In genomic region chr1:43237360-43238235, GRCm38 (mm10) we compare ENCODE assay signal across 21 mouse cellular contexts. TPM values are rescaled to one million over a fixed set of nuclear protein-coding genes. Genes with fewer than 3 reads are reported as not detected.
DNase-seq lines count a peak whose midpoint lies in the region; ATAC-seq and TF ChIP-seq lines count a peak whose summit lies in the region.
"Had no signal": no experiment of that assay in that cellular context is flagged by ENCODE, and none has a peak within 500 bp of the region (broad histone marks: within the 10 kb centered on the region; RNA-seq: fewer than 3 reads in every experiment).

No protein-coding gene starts in this region.

- no peaks in the 10 kb centered on the region for H3K36me3 ChIP-seq in forebrain, embryonic 12.5 days (replicated peaks)
- H3K36me3 ChIP-seq: G1E; hindbrain, embryonic 15.5 days; limb, embryonic 10.5 days; midbrain, embryonic 12.5 days had no signal

- no peak for TF ChIP-seq POLR2A in brain, embryonic 14.5 days (IDR thresholded peaks at IDR 0.05; ENCODE audit: borderline replicate concordance, extremely low read depth, insufficient read depth, insufficient read length, poor library complexity, severe bottlenecking)

- H3K9ac ChIP-seq in forebrain, embryonic 12.5 days, result no peak overlapping the region
- H3K9ac ChIP-seq: hindbrain, embryonic 15.5 days; lung, embryonic 14.5 days; midbrain, embryonic 12.5 days had no signal

- ATAC-seq in forebrain, embryonic 12.5 days (ENCODE audit: low FRiP score), result no peak
- ATAC-seq: CD4-positive, CD25-positive, alpha-beta regulatory T cell, adult 4 months; forebrain, embryonic 16.5 days had no signal

- H3K4me3 ChIP-seq in forebrain, embryonic 12.5 days (replicated peaks), result no peak overlapping the region
- H3K4me3 ChIP-seq: hindbrain, embryonic 15.5 days; limb, embryonic 10.5 days; midbrain, embryonic 12.5 days had no signal

- WGBS in forebrain, embryonic 12.5 days, result 78% methylated on average over 3 of the region's 3 CpGs

- no peak overlapping the region for H3K4me2 ChIP-seq in forebrain, embryonic 12.5 days
- H3K4me2 ChIP-seq: hindbrain, embryonic 15.5 days; liver, embryonic 11.5 days; lung, embryonic 14.5 days; midbrain, embryonic 12.5 days had no signal

- H3K27ac ChIP-seq in forebrain, embryonic 12.5 days, result no peak overlapping the region
- H3K27ac ChIP-seq: hindbrain, embryonic 15.5 days; limb, embryonic 10.5 days; macrophage; midbrain, embryonic 12.5 days had no signal

- TF ChIP-seq CTCF in brain, embryonic 14.5 days (IDR thresholded peaks at IDR 0.05; ENCODE audit: borderline replicate concordance, extremely low read depth, insufficient read depth, insufficient read length), result no peak

- DNase-seq in kidney, adult 9 months, result peak; percentile 33
- DNase-seq in kidney, adult 11 months, result no peak
- peak; percentile 67 for DNase-seq in Muller cell, postnatal 12 days (ENCODE audit: inconsistent ontology term)
- DNase-seq in brain, embryonic 14.5 days (ENCODE audit: low read depth), result peak; percentile 2
- peak; percentile 9 for DNase-seq in mesoderm, embryonic 11.5 days (ENCODE audit: low read depth, low spot score)
- no peak for DNase-seq in cerebellum, postnatal 10 days
- DNase-seq: adrenal gland, adult 8-10 months; cerebellum, adult 11-12 months; cerebellum, postnatal 36 days; lung, embryonic 14.5 days; retina, postnatal 1 day; right cerebral cortex, postnatal 4 days had no signal

- no peaks in the 10 kb centered on the region for H3K4me1 ChIP-seq in forebrain, embryonic 12.5 days
- H3K4me1 ChIP-seq: hindbrain, embryonic 15.5 days; limb, embryonic 10.5 days; midbrain, embryonic 12.5 days had no signal

- H3K9me3 ChIP-seq in forebrain, embryonic 12.5 days, result no peaks in the 10 kb centered on the region
- H3K9me3 ChIP-seq: G1E; hindbrain, embryonic 15.5 days; limb, embryonic 10.5 days; midbrain, embryonic 12.5 days had no signal

- no peaks in the 10 kb centered on the region for H3K27me3 ChIP-seq in forebrain, embryonic 12.5 days
- H3K27me3 ChIP-seq: hindbrain, embryonic 15.5 days; midbrain, embryonic 12.5 days had no signal

RNA-seq across cellular contexts. Expression of gene Fhl2, which starts 40.8 kb away (rescaled TPM):
- 15.4 and 17.2 TPM in 2 replicates for polyA plus RNA-seq in brain, embryonic 14.5 days (2012; rRNA removed)
- 4.3 and 4.5 TPM in 2 replicates for polyA plus RNA-seq in forebrain, embryonic 12.5 days (2016; fragmentation: Nextera tagmentation; extraction: Ambion mirVana)
- polyA plus RNA-seq: G1E, macrophage had no signal

Comparison
In these comparisons a context has a peak if more than half of its experiments do, and no peak if none do; other contexts are left out.
1. DNase-seq: peak in kidney, adult 9 months (single experiment), Muller cell, postnatal 12 days (single experiment), brain, embryonic 14.5 days (single experiment) and mesoderm, embryonic 11.5 days (single experiment); none in kidney, adult 11 months (single experiment) and cerebellum, postnatal 10 days (0 of 2).